Mouse (Mus musculus) limb, embryonic 10.5 days (tissue): ENCODE data around the gene Pcp2. TPM values are rescaled to one million over a fixed set of nuclear protein-coding genes. Genes with fewer than 3 reads are reported as not detected.

Source experiments
- DNase-seq: peaks from one replicate; pipeline ENCODE4 v3.0.0-alpha.2; 2017; ENCODE audit warnings: low spot score
- H3K27ac ChIP-seq: fragments of 300-500 bp; sonication (generic); 2 replicates; pipeline ENCODE4 v1.5.1; 2016; ENCODE audit warnings: mild to moderate bottlenecking
- H3K27me3 ChIP-seq: fragments of 300-500 bp; sonication (generic); 2 replicates; pipeline ENCODE4 v1.6.1; 2016; ENCODE audit warnings: low read depth, mild to moderate bottlenecking; ENCODE audit not compliant: poor library complexity, severe bottlenecking
- H3K36me3 ChIP-seq: fragments of 300-500 bp; sonication (generic); 2 replicates; pipeline ENCODE4 v1.6.1; 2016; ENCODE audit warnings: mild to moderate bottlenecking, moderate library complexity
- H3K4me1 ChIP-seq: fragments of 300-500 bp; sonication (generic); 2 replicates; pipeline ENCODE4 v1.6.1; 2016
- H3K4me3 ChIP-seq: fragments of 300-500 bp; sonication (generic); 2 replicates; pipeline ENCODE4 v1.5.1; 2016; ENCODE audit warnings: mild to moderate bottlenecking, moderate library complexity
- H3K9me3 ChIP-seq: fragments of 300-500 bp; sonication (generic); replicated peaks from 2 replicates; pipeline ENCODE4 v1.6.1; 2016; ENCODE audit warnings: mild to moderate bottlenecking
- WGBS: fragments of 180-500 bp; shearing (Covaris S2); methylation state at CpG from one replicate; pipeline ENCODE4 v1.1.7; 2016; 5-methylcytosine and 5-hydroxymethylcytosine counted together
- polyA plus RNA-seq: library from polyadenylated mRNA; unstranded; fragments of >200 nt; fragmentation: Nextera tagmentation; extraction: Ambion mirVana; gene quantifications from 2 replicates; pipeline ENCODE4 v1.2.1, GENCODE M21; 2016

The Pcp2 gene
- polyA plus RNA-seq, 1 experiment from 2014 or later = 1.0 TPM

DNA sequence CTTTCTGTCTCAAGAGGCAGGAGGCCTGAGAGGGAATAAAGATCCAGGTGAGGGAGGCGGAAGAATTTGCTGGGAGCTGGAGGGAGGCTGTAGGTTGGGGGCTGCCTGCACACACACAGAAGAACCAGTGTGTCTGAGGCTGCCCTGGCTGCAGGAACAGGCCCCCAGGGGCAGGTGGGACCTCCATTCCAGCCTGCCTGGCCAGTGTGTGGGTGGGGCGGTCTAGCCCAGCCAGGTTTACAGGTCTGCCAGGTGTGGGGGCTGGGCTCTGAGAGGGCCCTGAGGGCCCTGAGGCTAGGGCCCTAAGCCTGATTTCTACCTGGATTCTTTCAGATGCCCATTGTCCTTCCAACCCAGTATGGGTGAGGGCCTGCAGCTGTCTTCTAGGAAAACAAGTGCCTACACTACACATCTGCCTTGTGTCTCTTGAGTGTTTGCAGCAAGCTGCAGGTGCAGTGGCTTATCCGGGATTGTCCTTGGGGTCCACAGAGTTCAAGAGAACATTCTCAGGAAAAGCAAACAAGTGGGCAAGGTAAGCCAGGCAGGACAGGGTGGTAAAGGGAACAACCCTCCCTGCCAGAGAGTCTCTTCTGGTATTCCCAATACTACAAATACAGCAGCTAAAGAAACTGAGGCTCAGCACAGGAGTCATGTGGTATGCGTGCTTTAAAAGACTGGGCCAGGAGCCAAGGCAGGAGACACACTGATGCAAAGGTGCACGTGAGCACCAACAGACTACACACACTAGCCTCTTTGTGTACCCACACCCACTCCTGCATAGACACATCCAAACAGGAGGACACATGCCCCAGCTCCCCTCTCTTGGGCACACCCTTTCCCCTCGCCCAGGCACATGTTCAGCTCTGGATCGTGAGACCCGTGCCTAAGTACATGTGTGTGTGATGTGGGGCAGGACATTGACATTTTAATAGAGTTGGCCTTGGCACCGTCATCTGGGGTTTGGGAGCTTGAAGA lies 45.7 kb downstream of the Pcp2 start:
- no peak for DNase-seq
- WGBS = 80% methylated on average over 9 of the region's 9 CpGs

GRCm38 (mm10) chr8:3576211-3576960 lies 49.0 kb downstream of the Pcp2 start:
- Histone ChIP-seq H3K36me3 (no peaks in the 10 kb centered on the region), H3K4me3 (no peak overlapping the region), H3K4me1 (peaks cover 4% of the 10 kb centered on the region; the same call in 1 of the 2 replicates), H3K27ac (no peak overlapping the region), H3K27me3 (no peaks in the 10 kb centered on the region), H3K9me3 (no peaks in the 10 kb centered on the region)
- no peak for DNase-seq
- 82% methylated on average over 15 of the region's 15 CpGs for WGBS

More for the DNA sequence above, 45.7 kb downstream of the Pcp2 start:
- no peaks in the 10 kb centered on the region for H3K9me3 ChIP-seq
- H3K27me3 ChIP-seq = no peaks in the 10 kb centered on the region
- peaks cover 4% of the 10 kb centered on the region; the same call in 1 of the 2 replicates for H3K4me1 ChIP-seq
- no peak overlapping the region for H3K27ac ChIP-seq
- H3K36me3 ChIP-seq = no peaks in the 10 kb centered on the region
- no peak overlapping the region for H3K4me3 ChIP-seq

DNA sequence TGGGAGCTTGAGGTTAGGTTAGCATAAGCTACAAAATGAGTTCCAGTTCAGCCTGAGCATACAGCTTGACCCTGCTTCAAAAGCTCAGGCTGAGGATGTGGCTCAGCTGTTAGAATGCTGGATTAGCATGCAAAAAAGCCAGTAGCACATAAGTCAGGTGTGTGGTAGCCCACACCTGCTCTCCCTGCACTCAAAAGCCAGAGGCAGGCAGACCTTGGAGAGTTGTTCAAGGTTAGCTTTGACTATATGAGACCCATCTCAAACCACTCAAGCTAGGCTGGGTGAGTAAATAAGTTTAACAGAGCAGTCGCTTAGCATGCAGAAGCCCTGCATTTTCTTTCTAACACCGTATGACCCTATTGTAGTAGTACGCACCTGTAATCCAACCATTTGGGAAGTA lies 50.8 kb downstream of the Pcp2 start:
- no peak overlapping the region for H3K27ac ChIP-seq
- no peaks in the 10 kb centered on the region for H3K27me3 ChIP-seq
- no peak for DNase-seq
- no peaks in the 10 kb centered on the region for H3K9me3 ChIP-seq
- H3K4me3 ChIP-seq = no peak overlapping the region
- peaks cover 4% of the 10 kb centered on the region; the same call in 1 of the 2 replicates for H3K4me1 ChIP-seq
- 92% methylated on average over 3 of the region's 3 CpGs for WGBS
- no peaks in the 10 kb centered on the region for H3K36me3 ChIP-seq

Other genes with a start within 250 kb of the Pcp2 start
- gene Arhgef18, start 232.5 kb downstream of the Pcp2 start, polyA plus RNA-seq = 8.0 and 9.5 TPM in 2 replicates
- 6.3 and 7.6 TPM in 2 replicates for gene Pex11g, start 157.9 kb downstream of the Pcp2 start, polyA plus RNA-seq
- not detected in 2 replicates for gene Tex45, start 154.7 kb downstream of the Pcp2 start, polyA plus RNA-seq
- 71.3 and 80.8 TPM in 2 replicates for gene Zfp358, start 132.4 kb downstream of the Pcp2 start, polyA plus RNA-seq
- 59.4 and 71.5 TPM in 2 replicates for gene Mcoln1, start 125.1 kb downstream of the Pcp2 start, polyA plus RNA-seq
- gene Pnpla6, start 110.2 kb downstream of the Pcp2 start, polyA plus RNA-seq = 17.7 and 21.1 TPM in 2 replicates
- 3.5 and 4.0 TPM in 2 replicates for gene C330021F23Rik, start 57.6 kb downstream of the Pcp2 start, polyA plus RNA-seq
- 5.3 and 6.0 TPM in 2 replicates for gene Camsap3, start 38.3 kb downstream of the Pcp2 start, polyA plus RNA-seq
- gene Xab2, start 4.2 kb downstream of the Pcp2 start, polyA plus RNA-seq = 76.0 and 78.7 TPM in 2 replicates
- 92.1 and 92.9 TPM in 2 replicates for gene Pet100, start 4.0 kb downstream of the Pcp2 start, polyA plus RNA-seq
- 28.6 and 29.8 TPM in 2 replicates for gene Stxbp2, start 5.4 kb upstream of the Pcp2 start, polyA plus RNA-seq
- gene Retn, start 30.2 kb upstream of the Pcp2 start, polyA plus RNA-seq = 0.15 and 0.16 TPM in 2 replicates
- not detected in 2 replicates for gene Mcemp1, start 40.2 kb upstream of the Pcp2 start, polyA plus RNA-seq
- gene Fcor, start 46.8 kb upstream of the Pcp2 start, polyA plus RNA-seq = 11.0 and 12.6 TPM in 2 replicates
- 44.3 and 46.0 TPM in 2 replicates for gene Trappc5, start 50.8 kb upstream of the Pcp2 start, polyA plus RNA-seq
- 0.21 and 0.40 TPM in 2 replicates for gene Fcer2a, start 68.6 kb upstream of the Pcp2 start, polyA plus RNA-seq
- not detected in 2 replicates for gene Clec4g, start 95.1 kb upstream of the Pcp2 start, polyA plus RNA-seq
- gene Cd209a, start 123.4 kb upstream of the Pcp2 start, polyA plus RNA-seq = not detected in 2 replicates
- not detected in 2 replicates for gene Cd209e, start 228.8 kb upstream of the Pcp2 start, polyA plus RNA-seq